Mouse (Mus musculus) intestine, postnatal 0 days (tissue): Measurements from ENCODE around the gene Rpl9-ps6. TPM values are rescaled to one million over a fixed set of nuclear protein-coding genes. Genes with fewer than 3 reads are reported as not detected.

Experiments used
- ATAC-seq: fragments of 200-750 bp; cut with Nextera tagmentation; 2 replicates; pipeline ENCODE4 v1.8.0; 2017; ENCODE audit warnings: mild to moderate bottlenecking, moderate TSS enrichment, moderate library complexity
- H3K27ac ChIP-seq: fragments of 300-500 bp; sonication (generic); 2 replicates; pipeline ENCODE4 v1.5.1; 2014; ENCODE audit warnings: mild to moderate bottlenecking, low read depth, low read length, moderate library complexity
- H3K27me3 ChIP-seq: fragments of 300-500 bp; sonication (generic); replicated peaks from 2 replicates; pipeline ENCODE4 v1.6.1; 2014; ENCODE audit warnings: low read length, mixed read lengths; ENCODE audit not compliant: control insufficient read depth, insufficient read depth
- H3K36me3 ChIP-seq: fragments of 300-500 bp; sonication (generic); 2 replicates; pipeline ENCODE4 v1.6.1; 2014; ENCODE audit warnings: mild to moderate bottlenecking, moderate library complexity; ENCODE audit not compliant: control insufficient read depth, insufficient read depth
- H3K4me1 ChIP-seq: fragments of 300-500 bp; sonication (generic); replicated peaks from 2 replicates; pipeline ENCODE4 v1.6.1; 2014; ENCODE audit warnings: antibody characterized with exemption, low read length, mixed read lengths; ENCODE audit not compliant: control insufficient read depth, insufficient read depth
- H3K4me2 ChIP-seq: fragments of 300-500 bp; sonication (generic); replicated peaks from 2 replicates; pipeline ENCODE4 v1.6.1; 2014; ENCODE audit warnings: low read depth, mild to moderate bottlenecking, moderate library complexity
- H3K4me3 ChIP-seq: fragments of 300-500 bp; sonication (generic); 2 replicates; pipeline ENCODE4 v1.5.1; 2014; ENCODE audit warnings: low read depth, low read length
- H3K9ac ChIP-seq: fragments of 300-500 bp; sonication (generic); 2 replicates; pipeline ENCODE4 v1.6.1; 2014; ENCODE audit warnings: mild to moderate bottlenecking, low read depth, low read length
- H3K9me3 ChIP-seq: fragments of 300-500 bp; sonication (generic); 2 replicates; pipeline ENCODE4 v1.6.1; 2016; ENCODE audit warnings: mixed run types; ENCODE audit not compliant: control insufficient read depth
- CTCF ChIP-seq: sonication (generic); IDR thresholded peaks from 2 replicates; pipeline ENCODE4 v1.5.1; 2016; ENCODE audit warnings: low read depth, mild to moderate bottlenecking, control low read depth, antibody characterized with exemption, moderate library complexity
- WGBS: fragments of 180-500 bp; shearing (Covaris S2); extraction: QIAGEN DNeasy Blood & Tissue Kit; methylation state at CpG from one replicate; pipeline ENCODE4 v1.1.7; 2014; 5-methylcytosine and 5-hydroxymethylcytosine counted together
- polyA plus RNA-seq: library from polyadenylated mRNA; unstranded; fragments of >200 nt; fragmentation: Nextera tagmentation; extraction: Ambion mirVana; gene quantifications from 2 replicates; pipeline ENCODE4 v1.2.1, GENCODE M21; 2015

Gene Rpl9-ps6
- polyA plus RNA-seq, 1 experiment from 2014 or later: 89.1 TPM

DNA sequence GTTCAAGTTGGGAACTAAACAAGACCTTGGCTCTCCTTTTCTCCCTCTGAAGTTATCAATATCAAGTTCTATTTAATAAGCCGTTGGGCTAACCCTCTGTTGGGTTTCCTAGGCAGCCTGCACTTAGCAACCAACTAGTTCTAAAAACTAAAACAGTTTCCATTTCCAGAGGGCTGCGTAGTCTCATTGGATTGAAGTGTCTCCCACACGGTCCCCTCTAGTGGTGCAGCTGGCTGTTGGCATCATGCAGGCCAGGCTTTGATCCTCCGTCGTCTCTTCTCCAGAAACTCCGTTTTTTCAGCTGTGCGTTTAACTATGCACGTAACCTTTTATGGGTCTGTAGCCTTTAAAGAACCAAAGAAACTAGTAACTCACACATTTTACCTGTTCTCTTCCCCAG lies 27.1 kb upstream of the Rpl9-ps6 start:
- no peak overlapping the region for H3K4me3 ChIP-seq
- H3K4me1 ChIP-seq: no peaks in the 10 kb centered on the region
- H3K27ac ChIP-seq: no peak overlapping the region
- 84% methylated on average over 8 of the region's 8 CpGs for WGBS
- H3K27me3 ChIP-seq: no peaks in the 10 kb centered on the region
- no peaks in the 10 kb centered on the region for H3K9me3 ChIP-seq
- no peak overlapping the region for H3K4me2 ChIP-seq
- H3K9ac ChIP-seq: no peak overlapping the region
- TF ChIP-seq CTCF: 0 out of 2 replicates have a peak, but pooled peaks have one; percentile 7
- H3K36me3 ChIP-seq: peaks cover 43% of the 10 kb centered on the region
- no peak for ATAC-seq

DNA sequence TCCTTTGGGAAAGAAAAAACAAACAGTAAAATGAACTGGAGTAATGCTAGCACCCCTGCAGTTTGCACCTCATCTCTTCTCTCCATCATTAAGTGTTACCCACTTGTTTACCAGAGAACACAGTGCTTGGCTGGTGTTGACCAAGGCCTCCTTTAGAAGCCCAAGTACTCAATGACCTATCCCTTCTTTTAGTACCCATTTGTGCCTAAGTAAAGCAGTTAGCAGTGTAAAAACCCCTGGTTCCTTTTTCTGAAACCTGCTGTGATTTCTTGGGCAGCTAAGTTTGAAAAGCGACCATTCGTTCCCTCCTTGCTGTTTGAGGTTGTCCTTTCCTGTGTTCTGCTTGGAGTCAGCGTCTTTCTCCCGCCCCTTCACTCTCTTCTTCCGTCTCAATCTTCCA lies 26.6 kb upstream of the Rpl9-ps6 start:
- no peaks in the 10 kb centered on the region for H3K9me3 ChIP-seq
- no peak overlapping the region for H3K4me2 ChIP-seq
- no peaks in the 10 kb centered on the region for H3K4me1 ChIP-seq
- H3K9ac ChIP-seq: no peak overlapping the region
- H3K27ac ChIP-seq: no peak overlapping the region
- H3K4me3 ChIP-seq: no peak overlapping the region
- 89% methylated on average over 5 of the region's 5 CpGs for WGBS
- no peaks in the 10 kb centered on the region for H3K27me3 ChIP-seq
- peaks cover 38% of the 10 kb centered on the region for H3K36me3 ChIP-seq
- TF ChIP-seq CTCF: no peak
- ATAC-seq: no peak

DNA sequence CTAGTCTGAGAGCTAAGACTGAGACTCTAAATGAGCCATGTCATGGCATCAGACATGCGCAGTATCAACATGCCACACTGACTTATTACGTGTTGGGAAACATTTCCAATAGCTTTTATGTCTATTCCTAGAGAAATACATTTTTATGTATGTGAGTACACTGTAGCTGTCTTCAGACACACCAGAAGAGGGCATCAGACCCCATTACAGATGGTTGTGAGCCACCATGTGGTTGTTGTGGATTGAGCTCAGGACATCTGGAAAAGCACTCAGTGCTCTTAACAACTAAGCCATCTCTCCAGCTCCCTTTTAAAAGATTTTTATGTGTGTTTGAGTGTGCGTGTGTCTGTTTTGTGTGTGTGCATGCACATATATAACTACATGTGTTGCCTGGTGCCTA lies 26.0 kb upstream of the Rpl9-ps6 start:
- no peaks in the 10 kb centered on the region for H3K9me3 ChIP-seq
- H3K4me1 ChIP-seq: no peaks in the 10 kb centered on the region
- H3K4me3 ChIP-seq: no peak overlapping the region
- 0 out of 2 replicates have a peak, but pooled peaks have one; percentile 19 for TF ChIP-seq CTCF
- H3K27me3 ChIP-seq: no peaks in the 10 kb centered on the region
- no peak overlapping the region for H3K4me2 ChIP-seq
- no peak overlapping the region for H3K9ac ChIP-seq
- WGBS: over 99% methylated on average over 3 of the region's 3 CpGs
- no peak overlapping the region for H3K27ac ChIP-seq
- ATAC-seq: no peak
- H3K36me3 ChIP-seq: peaks cover 38% of the 10 kb centered on the region

GRCm38 (mm10) chr19:32490976-32491375 lies 24.6 kb upstream of the Rpl9-ps6 start:
- H3K27me3 ChIP-seq: no peaks in the 10 kb centered on the region
- no peak overlapping the region for H3K4me3 ChIP-seq
- peak overlapping the region; percentile 9; the same call in 1 of the 2 replicates for H3K4me2 ChIP-seq
- ATAC-seq: no peak
- peaks cover 37% of the 10 kb centered on the region for H3K36me3 ChIP-seq
- no peak overlapping the region; the same call in 1 of the 2 replicates for H3K9ac ChIP-seq
- H3K9me3 ChIP-seq: no peaks in the 10 kb centered on the region
- TF ChIP-seq CTCF: no peak
- WGBS: 89% methylated on average over 2 of the region's 2 CpGs
- H3K27ac ChIP-seq: peak overlapping the region; percentile 35; the same call in 1 of the 2 replicates
- H3K4me1 ChIP-seq: no peaks in the 10 kb centered on the region

DNA sequence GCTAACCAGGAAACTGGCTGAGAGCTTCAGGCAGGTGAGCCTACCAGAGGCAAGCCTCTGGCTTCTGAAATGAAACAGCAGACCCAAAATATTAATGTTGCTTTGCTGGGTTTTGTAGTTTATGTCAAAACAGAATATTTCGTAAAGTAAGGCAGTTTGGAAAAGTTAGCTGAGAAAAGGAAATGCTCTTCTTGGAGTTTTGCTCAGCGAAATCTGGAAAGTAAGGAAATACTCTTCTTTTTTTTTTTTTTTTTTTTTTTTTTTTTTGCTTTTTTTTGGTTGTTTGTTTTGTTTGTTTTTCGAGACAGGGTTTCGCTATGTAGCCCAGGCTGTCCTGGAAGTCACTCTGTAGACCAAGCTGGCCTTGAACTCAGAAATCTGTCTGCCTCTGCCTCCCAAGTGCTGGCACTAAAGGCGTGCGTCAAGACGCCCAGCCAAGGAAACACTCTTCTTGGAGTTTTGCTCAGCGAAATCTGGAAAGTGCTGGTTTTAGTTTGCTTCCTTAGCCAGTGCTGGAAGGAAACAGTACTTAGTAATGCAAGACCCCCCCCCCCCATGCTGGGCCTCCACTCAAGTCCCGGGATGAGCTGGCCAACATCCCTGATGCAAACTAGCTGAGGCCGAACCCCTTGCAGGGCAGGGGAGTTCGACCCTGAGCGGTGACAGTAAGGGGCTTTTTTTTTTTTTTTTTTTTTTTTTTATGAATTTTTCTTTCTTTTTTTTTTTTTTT lies 23.0 kb upstream of the Rpl9-ps6 start:
- no peak for TF ChIP-seq CTCF
- Histone ChIP-seq H3K9ac (no peak overlapping the region), H3K27me3 (no peaks in the 10 kb centered on the region), H3K4me1 (peaks cover 7% of the 10 kb centered on the region; the same call in 1 of the 2 replicates), H3K4me2 (peak overlapping the region; percentile 30; the same call in 1 of the 2 replicates), H3K4me3 (no peak overlapping the region), H3K36me3 (peaks cover 20% of the 10 kb centered on the region), H3K9me3 (no peaks in the 10 kb centered on the region), H3K27ac (no peak overlapping the region)
- no peak for ATAC-seq
- 87% methylated on average over 12 of the region's 12 CpGs for WGBS

GRCm38 (mm10) chr19:32487595-32488255 lies 21.3 kb upstream of the Rpl9-ps6 start:
- WGBS: 54% methylated on average over 8 of the region's 8 CpGs
- Histone ChIP-seq H3K9ac (0 out of 2 replicates have a peak overlapping the region, but pooled peaks have one; percentile 18), H3K4me3 (peak overlapping the region; percentile 60)

More at GRCm38 (mm10) chr19:32487595-32488255, 21.3 kb upstream of the Rpl9-ps6 start:
- peak overlapping the region; percentile 80 for H3K4me2 ChIP-seq
- H3K27ac ChIP-seq: no peak overlapping the region
- TF ChIP-seq CTCF: no peak
- H3K4me1 ChIP-seq: peaks cover 7% of the 10 kb centered on the region; the same call in 1 of the 2 replicates
- ATAC-seq: no peak
- no peaks in the 10 kb centered on the region for H3K9me3 ChIP-seq
- H3K27me3 ChIP-seq: no peaks in the 10 kb centered on the region
- H3K36me3 ChIP-seq: peaks cover 10% of the 10 kb centered on the region
